Mouse (Mus musculus) frontal cortex, postnatal 10 days (tissue): ENCODE measurements at regions not wholly inside any gene's neighbourhood (a gene's known extent, or its start where the extent isn't known, plus 50 kb on each side); places are given as distances from the start of the nearest gene placed in this dataset.
"Not testable (repeated sequence)": the region's sequence is repeated elsewhere in the genome, so short reads cannot be mapped to it uniquely, and the experiment has no call there.

ENCODE experiments used
- DNase-seq, 2 experiments: peaks; one replicate each; pipeline ENCODE4 v3.0.0; 2022; ENCODE audit warnings: low spot score in 2 of 2, mixed read lengths in 1 of 2

- not testable (repeated sequence) for DNase-seq
Observed at GRCm38 (mm10) chr6:18566934-18567333, 52.3 kb upstream of the Cttnbp2 start.

GRCm38 (mm10) chr6:18569221-18569620 lies 54.6 kb upstream of the Cttnbp2 start:
- DNase-seq = no peak

- DNase-seq = no peak
Observed at GRCm38 (mm10) chr6:18578501-18578900, 63.9 kb upstream of the Cttnbp2 start.

- no peak for DNase-seq
Observed at GRCm38 (mm10) chr6:18589436-18589835, 74.8 kb upstream of the Cttnbp2 start.

GRCm38 (mm10) chr6:18596680-18597079 lies 82.0 kb upstream of the Cttnbp2 start:
- no peak for DNase-seq

GRCm38 (mm10) chr6:18599626-18600025 lies 85.0 kb upstream of the Cttnbp2 start:
- no peak for DNase-seq

- no peak for DNase-seq
Observed at GRCm38 (mm10) chr6:18601926-18602325, 87.3 kb upstream of the Cttnbp2 start.

GRCm38 (mm10) chr6:18621372-18622262 lies 107.0 kb upstream of the Cttnbp2 start:
- no peak for DNase-seq

GRCm38 (mm10) chr6:18628591-18628990 lies 113.9 kb upstream of the Cttnbp2 start:
- no peak for DNase-seq

GRCm38 (mm10) chr6:18633540-18634200 lies 119.0 kb upstream of the Cttnbp2 start:
- DNase-seq = no peak

GRCm38 (mm10) chr6:18639712-18640383 lies 125.2 kb upstream of the Cttnbp2 start:
- DNase-seq = no peak

- DNase-seq = no peak
Observed at GRCm38 (mm10) chr6:18648898-18649591, 134.4 kb upstream of the Cttnbp2 start.

GRCm38 (mm10) chr6:18651319-18651718 lies 136.7 kb upstream of the Cttnbp2 start:
- DNase-seq = no peak

GRCm38 (mm10) chr6:18652006-18652601 lies 137.5 kb upstream of the Cttnbp2 start:
- peak in 1 of 2 experiments; percentile 26 for DNase-seq

GRCm38 (mm10) chr6:18654275-18654674 lies 139.6 kb upstream of the Cttnbp2 start:
- no peak for DNase-seq

GRCm38 (mm10) chr6:18656202-18656601 lies 141.6 kb upstream of the Cttnbp2 start:
- DNase-seq = no peak

- no peak for DNase-seq
Observed at GRCm38 (mm10) chr6:18656772-18657401, 142.2 kb upstream of the Cttnbp2 start.

- DNase-seq = no peak
Observed at GRCm38 (mm10) chr6:18664687-18665086, 150.0 kb upstream of the Cttnbp2 start.

GRCm38 (mm10) chr6:18665992-18666391 lies 151.3 kb upstream of the Cttnbp2 start:
- DNase-seq = no peak

- DNase-seq = no peak
Observed at GRCm38 (mm10) chr6:18666543-18666942, 151.9 kb upstream of the Cttnbp2 start.

- DNase-seq = no peak
Observed at GRCm38 (mm10) chr6:18670677-18671076, 156.0 kb upstream of the Cttnbp2 start.
